Mouse (Mus musculus): ENCODE measurements around the gene Jade3.

DNA sequence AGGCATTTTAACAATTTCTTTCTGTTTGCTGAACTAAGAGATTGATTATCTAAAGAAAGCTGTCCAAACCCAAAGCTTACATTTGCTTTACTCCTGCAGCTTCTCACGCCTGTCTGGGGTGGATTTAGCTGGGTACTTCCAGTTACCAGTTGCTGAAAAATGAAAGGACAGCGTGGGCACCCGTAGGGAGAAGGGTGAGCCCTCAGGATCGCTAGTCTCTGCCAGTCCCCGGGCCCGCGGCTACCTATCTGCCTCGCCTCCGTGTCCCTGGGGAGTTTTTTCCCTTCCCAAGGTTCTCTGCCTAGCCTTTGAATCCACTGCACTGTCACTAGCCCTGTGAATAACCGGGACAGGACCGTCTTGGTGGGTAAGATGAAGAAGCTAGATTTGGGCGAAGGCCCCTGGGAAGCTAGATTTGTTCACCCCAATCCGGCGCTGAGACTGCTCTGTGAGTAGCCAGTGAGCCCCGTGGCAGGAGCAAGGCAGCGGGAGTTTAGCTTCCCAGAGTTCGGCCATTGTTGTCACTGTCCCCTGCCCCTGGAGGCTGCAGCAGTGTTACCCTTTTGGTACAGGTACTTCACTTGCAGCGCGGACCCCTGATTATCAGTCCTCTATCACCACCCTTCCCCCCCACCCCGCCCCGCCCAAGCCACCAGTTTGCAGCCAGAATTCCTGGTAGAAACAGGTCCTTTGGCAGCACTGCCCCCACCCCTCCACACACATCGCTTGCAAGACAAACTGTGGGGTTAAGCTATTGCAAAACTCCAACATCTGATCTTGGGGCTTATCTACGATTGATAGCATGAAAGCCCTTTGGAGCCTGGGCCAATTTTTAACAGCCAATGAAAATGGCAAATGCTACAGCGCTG, 122.8 kb downstream of the Jade3 start:
- no peak for TF ChIP-seq CTCF (IDR thresholded peaks at IDR 0.05; ENCODE audit: borderline replicate concordance, insufficient read depth, low read length)
- TF ChIP-seq POLR2A (IDR thresholded peaks at IDR 0.05; ENCODE audit: low read depth, low read length): no peak
